Mouse (Mus musculus) embryonic facial prominence, embryonic 15.5 days (tissue): ENCODE data around the gene Spint1. TPM values are rescaled to one million over a fixed set of nuclear protein-coding genes. Genes with fewer than 3 reads are reported as not detected.

Experiments used
- ATAC-seq: fragments of 200-750 bp; cut with Nextera tagmentation; 2 replicates; pipeline ENCODE4 v1.8.0; 2017; ENCODE audit warnings: low read depth, moderate TSS enrichment; ENCODE audit not compliant: insufficient number of reproducible peaks, low FRiP score, low TSS enrichment
- H3K27ac ChIP-seq: fragments of 300-500 bp; sonication (generic); replicated peaks from 2 replicates; pipeline ENCODE4 v1.5.1; 2015; ENCODE audit warnings: mild to moderate bottlenecking, inconsistent platforms
- H3K27me3 ChIP-seq: fragments of 300-500 bp; sonication (generic); 2 replicates; pipeline ENCODE4 v1.6.1; 2015; ENCODE audit warnings: inconsistent platforms
- H3K36me3 ChIP-seq: fragments of 300-500 bp; sonication (generic); 2 replicates; pipeline ENCODE4 v1.6.1; 2015; ENCODE audit warnings: mild to moderate bottlenecking, inconsistent platforms
- H3K4me1 ChIP-seq: fragments of 300-500 bp; sonication (generic); 2 replicates; pipeline ENCODE4 v1.6.1; 2015; ENCODE audit warnings: inconsistent platforms
- H3K4me2 ChIP-seq: fragments of 300-500 bp; sonication (generic); replicated peaks from 2 replicates; pipeline ENCODE4 v1.6.1; 2015; ENCODE audit warnings: mild to moderate bottlenecking, inconsistent platforms
- H3K4me3 ChIP-seq: fragments of 300-500 bp; sonication (generic); replicated peaks from 2 replicates; pipeline ENCODE4 v1.5.1; 2015; ENCODE audit warnings: mild to moderate bottlenecking, inconsistent platforms
- H3K9ac ChIP-seq: fragments of 300-500 bp; sonication (generic); 2 replicates; pipeline ENCODE4 v1.6.1; 2015; ENCODE audit warnings: inconsistent platforms
- H3K9me3 ChIP-seq: fragments of 300-500 bp; sonication (generic); replicated peaks from 2 replicates; pipeline ENCODE4 v1.6.1; 2016; ENCODE audit warnings: inconsistent platforms
- WGBS: fragments of 180-500 bp; shearing (Covaris S2); methylation state at CpG from one replicate; pipeline ENCODE4 v1.1.7; 2015; 5-methylcytosine and 5-hydroxymethylcytosine counted together
- polyA plus RNA-seq: library from polyadenylated mRNA; unstranded; fragments of >200 nt; fragmentation: Nextera tagmentation; extraction: Ambion mirVana; gene quantifications from 2 replicates; pipeline ENCODE4 v1.2.1, GENCODE M21; 2015

The Spint1 gene
- polyA plus RNA-seq, 1 experiment from 2014 or later = 33.0 TPM

DNA sequence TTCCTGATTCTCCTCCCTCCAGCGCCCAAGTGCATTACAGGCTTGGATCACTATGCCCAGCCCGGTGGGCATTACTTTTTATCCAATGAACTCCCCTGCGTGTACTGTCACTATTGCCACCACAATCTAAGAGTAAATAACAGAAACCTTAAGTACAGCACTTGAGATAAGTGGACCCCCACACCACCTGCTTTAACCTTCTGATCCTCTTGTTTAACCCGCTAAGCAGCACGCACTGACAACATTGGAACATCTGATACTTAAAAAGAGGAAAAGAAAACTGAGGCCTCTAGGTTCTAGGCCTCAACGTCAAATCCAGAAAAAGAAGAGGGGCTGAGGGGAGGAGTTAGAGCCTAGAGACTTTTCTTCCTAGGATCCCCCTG lies 29.2 kb upstream of the Spint1 start:
- WGBS = 12% methylated on average over 6 of the region's 6 CpGs
- Histone ChIP-seq H3K9me3 (no peaks in the 10 kb centered on the region), H3K27ac (peak overlapping the region; percentile 92), H3K36me3 (peaks cover 28% of the 10 kb centered on the region), H3K27me3 (no peaks in the 10 kb centered on the region), H3K4me2 (peak overlapping the region; percentile 49), H3K4me1 (peaks cover 17% of the 10 kb centered on the region), H3K9ac (peak overlapping the region; percentile 76), H3K4me3 (peak overlapping the region; percentile 84)
- ATAC-seq = no peak

DNA sequence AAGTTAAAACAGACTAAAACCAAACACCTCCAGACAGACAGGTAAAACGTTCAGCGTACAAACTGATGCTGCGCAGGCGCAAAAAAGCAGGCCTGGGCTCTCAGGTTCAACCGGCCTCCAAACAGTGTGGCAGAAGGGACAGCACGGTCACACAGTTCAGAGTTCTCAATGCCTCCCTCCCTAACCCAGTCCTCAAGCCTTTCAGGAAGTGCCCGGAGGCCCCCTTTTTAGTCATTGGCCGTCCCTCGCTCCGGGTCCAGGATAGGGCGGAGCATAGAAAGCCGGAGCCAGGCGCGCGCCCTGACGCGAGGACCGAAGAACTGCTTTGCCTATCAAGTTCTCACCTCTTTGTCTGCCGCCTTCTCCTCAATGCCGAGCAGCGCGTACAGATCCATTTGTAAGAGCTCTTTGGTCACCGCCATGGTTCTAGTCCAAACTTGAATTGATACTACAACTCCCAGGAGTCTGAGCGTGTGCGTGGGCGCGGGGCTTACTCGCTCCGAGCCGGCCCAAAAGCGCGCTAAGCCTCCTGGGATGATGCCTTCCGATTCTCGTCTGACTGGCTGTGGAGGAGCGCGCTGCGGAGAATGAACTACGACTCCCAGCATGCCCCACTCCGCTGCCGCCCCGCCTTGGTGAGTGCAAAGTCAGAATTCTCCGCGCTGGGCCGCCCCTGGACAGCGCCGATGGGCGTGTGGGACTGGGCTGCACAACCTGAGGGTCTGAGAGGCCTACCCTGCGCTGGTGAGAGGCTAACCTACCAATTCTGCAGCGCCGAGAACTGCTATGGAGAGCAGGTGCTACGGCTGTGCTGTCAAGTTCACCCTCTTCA lies 28.6 kb upstream of the Spint1 start, which contains the start of the genes Zfyve19 and Dnajc17:
Zfyve19 (plus strand) TSS at position 274 of the 832 bp plus-strand sequence.
Dnajc17 (minus strand) TSS at position 452 of the 832 bp plus-strand sequence.
- under 1% methylated on average over 51 of the region's 51 CpGs for WGBS
- no peaks in the 10 kb centered on the region for H3K9me3 ChIP-seq
- peak within 1 kb of the TSS; percentile 49 for H3K4me2 ChIP-seq
- H3K9ac ChIP-seq = peak within 1 kb of the TSS; percentile 76
- H3K36me3 ChIP-seq = peaks cover 34% of the 10 kb centered on the region
- ATAC-seq = peak; percentile 97
- H3K4me3 ChIP-seq = peak within 1 kb of the TSS; percentile 84
- H3K27ac ChIP-seq = peak within 1 kb of the TSS; percentile 92
- H3K4me1 ChIP-seq = peaks cover 15% of the 10 kb centered on the region; the same call in 1 of the 2 replicates
- no peaks in the 10 kb centered on the region for H3K27me3 ChIP-seq

- under 1% methylated on average over 13 of the region's 13 CpGs for WGBS
- H3K9ac ChIP-seq = peak overlapping the region; percentile 76
- peaks cover 15% of the 10 kb centered on the region; the same call in 1 of the 2 replicates for H3K4me1 ChIP-seq
- H3K36me3 ChIP-seq = peaks cover 35% of the 10 kb centered on the region
- H3K4me3 ChIP-seq = peak overlapping the region; percentile 84
- H3K27ac ChIP-seq = peak overlapping the region; percentile 66; the same call in 1 of the 2 replicates
- no peak for ATAC-seq
- no peaks in the 10 kb centered on the region for H3K9me3 ChIP-seq
- peak overlapping the region; percentile 49 for H3K4me2 ChIP-seq
- no peaks in the 10 kb centered on the region for H3K27me3 ChIP-seq
Observed at GRCm38 (mm10) chr2:119209176-119209507, 28.0 kb upstream of the Spint1 start.

DNA sequence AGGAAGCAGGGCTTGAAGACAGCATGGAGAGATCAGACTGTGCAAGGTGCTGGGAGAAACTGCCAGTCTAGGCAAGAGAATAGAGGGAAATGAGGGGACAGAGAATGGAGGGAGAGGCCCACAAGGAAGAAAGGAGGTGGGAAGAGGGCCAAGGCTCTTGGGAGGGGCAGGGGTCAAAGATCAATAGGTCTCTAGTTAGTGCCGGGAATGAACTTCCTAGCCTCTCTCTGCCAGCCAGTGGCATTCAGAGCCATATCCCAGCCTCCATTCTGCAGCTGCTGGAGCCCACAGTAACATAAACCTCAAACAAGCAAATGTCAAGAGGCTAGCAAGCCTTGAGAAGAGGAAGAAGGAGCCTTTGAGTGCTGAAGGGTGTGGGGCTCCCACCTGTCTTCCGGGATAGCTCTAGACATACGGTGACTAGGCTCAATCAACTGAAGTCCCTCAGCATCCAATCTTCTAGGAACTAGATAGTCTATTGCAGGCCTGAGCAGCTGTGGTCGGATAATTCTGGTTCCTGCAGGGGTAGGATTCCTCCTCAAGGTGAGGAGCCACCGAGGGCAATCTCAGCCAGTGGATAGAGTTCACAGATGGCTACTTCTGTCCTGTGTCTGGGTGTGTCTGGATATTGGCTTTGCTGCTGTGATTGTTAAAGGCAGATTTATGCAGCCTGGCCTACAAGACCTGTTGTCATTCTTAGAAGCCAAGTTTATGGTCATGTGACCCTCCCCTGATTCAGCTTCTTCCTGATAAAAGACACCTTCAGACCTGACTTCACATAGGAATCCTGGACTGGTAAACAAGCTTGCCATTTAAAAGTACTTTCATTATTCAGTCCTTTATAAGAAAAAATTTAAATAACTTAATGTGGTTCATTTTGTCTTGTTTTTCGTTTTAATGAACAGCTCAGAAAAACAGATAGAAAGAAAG lies 7.1 kb upstream of the Spint1 start, which contains the start of gene Ppp1r14d:
Ppp1r14d (minus strand) TSS at position 132 of the 930 bp plus-strand sequence.
- Histone ChIP-seq H3K4me2 (no peak within 1 kb of the TSS), H3K9ac (no peak within 1 kb of the TSS), H3K4me1 (no peaks in the 10 kb centered on the region), H3K27me3 (peaks cover 5% of the 10 kb centered on the region), H3K27ac (no peak within 1 kb of the TSS), H3K4me3 (no peak within 1 kb of the TSS), H3K9me3 (no peaks in the 10 kb centered on the region), H3K36me3 (no peaks in the 10 kb centered on the region)
- WGBS = 62% methylated on average over 6 of the region's 6 CpGs
- ATAC-seq = no peak

GRCm38 (mm10) chr2:119236682-119237209 lies 416 bp upstream of the Spint1 start:
- H3K9me3 ChIP-seq = no peaks in the 10 kb centered on the region
- peak overlapping the region; percentile 82 for H3K4me2 ChIP-seq
- H3K4me3 ChIP-seq = peak overlapping the region; percentile 52
- WGBS = 7% methylated on average over 25 of the region's 25 CpGs
- no peaks in the 10 kb centered on the region for H3K36me3 ChIP-seq
- peak overlapping the region; percentile 67 for H3K27ac ChIP-seq
- H3K9ac ChIP-seq = peak overlapping the region; percentile 21; the same call in 1 of the 2 replicates
- H3K4me1 ChIP-seq = peaks cover 13% of the 10 kb centered on the region
- H3K27me3 ChIP-seq = peaks cover 57% of the 10 kb centered on the region
- ATAC-seq = 0 out of 2 replicates have a peak, but pooled peaks have one; percentile 15

DNA sequence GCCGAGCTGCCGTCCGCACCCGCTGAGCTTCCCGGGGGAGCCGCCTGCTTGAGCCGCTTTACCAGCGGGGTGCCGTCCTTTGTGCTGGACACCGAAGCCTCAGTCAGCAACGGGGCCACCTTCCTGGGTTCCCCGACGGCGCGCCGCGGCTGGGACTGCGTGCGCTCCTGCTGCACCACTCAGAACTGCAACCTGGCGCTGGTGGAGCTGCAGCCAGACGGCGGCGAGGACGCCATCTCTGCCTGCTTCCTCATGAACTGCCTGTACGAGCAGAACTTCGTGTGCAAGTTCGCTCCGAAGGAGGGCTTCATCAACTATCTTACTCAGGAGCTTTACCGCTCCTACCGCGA lies 684 bp downstream of the Spint1 start:
- Histone ChIP-seq H3K4me3 (peak overlapping the region; percentile 52), H3K9ac (peak overlapping the region; percentile 40), H3K27me3 (peaks cover 57% of the 10 kb centered on the region), H3K4me2 (peak overlapping the region; percentile 82), H3K36me3 (no peaks in the 10 kb centered on the region), H3K27ac (peak overlapping the region; percentile 71), H3K4me1 (peaks cover 13% of the 10 kb centered on the region), H3K9me3 (no peaks in the 10 kb centered on the region)
- WGBS = 3% methylated on average over 31 of the region's 31 CpGs
- no peak for ATAC-seq

DNA sequence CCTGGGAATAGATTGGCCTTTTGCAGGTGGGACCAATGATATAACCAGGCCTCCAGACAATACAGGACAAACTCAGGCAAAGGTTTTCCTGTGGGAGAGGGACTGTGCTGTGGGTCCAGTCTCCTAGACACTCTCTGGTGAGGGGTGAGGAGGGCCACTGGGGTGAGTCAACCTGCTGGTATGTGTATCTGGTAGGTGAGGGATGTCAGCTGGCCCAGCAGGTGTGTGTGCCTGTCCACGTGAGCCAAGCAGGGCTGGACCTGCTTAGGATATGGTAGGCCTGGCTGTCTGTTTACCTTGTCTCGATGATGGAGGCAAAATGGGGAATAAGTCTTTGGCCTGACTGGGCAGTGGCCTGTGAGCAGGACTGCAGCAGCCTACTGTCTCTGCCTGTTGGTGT lies 1.5 kb downstream of the Spint1 start:
- Histone ChIP-seq H3K4me3 (peak overlapping the region; percentile 52), H3K4me1 (peaks cover 13% of the 10 kb centered on the region), H3K9me3 (no peaks in the 10 kb centered on the region), H3K36me3 (no peaks in the 10 kb centered on the region), H3K9ac (no peak overlapping the region), H3K27ac (no peak overlapping the region), H3K4me2 (peak overlapping the region; percentile 82), H3K27me3 (peaks cover 57% of the 10 kb centered on the region)
- no peak for ATAC-seq
- WGBS = 62% methylated on average over 2 of the region's 2 CpGs

DNA sequence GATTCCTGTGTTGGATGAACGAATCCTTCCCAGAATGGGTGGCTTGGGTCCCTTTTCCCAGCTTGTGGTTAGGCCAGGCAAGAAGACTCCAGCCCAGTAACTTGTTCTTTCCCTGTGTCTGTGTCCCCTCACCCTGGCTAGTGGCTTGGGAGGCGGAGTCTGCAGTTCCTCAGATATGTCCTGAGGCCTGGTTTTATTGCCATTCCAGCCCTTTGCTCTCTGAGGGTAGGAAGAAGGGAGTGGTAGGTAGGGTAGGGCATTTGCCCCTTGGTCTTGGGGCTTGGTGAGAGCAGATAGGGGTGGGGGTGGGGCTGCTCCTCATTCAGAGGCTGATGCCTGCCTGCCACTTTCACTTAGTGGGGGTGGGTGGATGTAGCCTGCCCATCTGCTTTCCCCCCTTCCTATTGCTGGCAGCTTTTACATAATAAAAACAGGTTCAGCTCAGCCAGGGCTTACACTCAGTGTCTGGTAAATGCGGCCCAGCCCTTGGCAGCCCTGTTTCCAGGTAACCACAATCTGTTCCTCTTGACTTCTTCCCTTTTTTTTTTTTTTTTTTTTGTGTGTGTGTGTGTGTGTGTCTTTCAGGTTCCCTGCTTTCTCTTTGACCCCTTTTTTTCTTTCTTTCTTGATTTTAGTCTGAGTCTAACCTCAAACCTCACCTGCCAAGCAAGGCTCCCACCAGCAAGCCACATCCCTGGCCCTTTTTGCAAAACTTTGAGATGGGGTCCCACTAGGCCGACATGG lies 3.1 kb downstream of the Spint1 start:
- H3K4me3 ChIP-seq = no peak overlapping the region
- no peak overlapping the region for H3K27ac ChIP-seq
- 57% methylated on average over 4 of the region's 4 CpGs for WGBS
- H3K9me3 ChIP-seq = no peaks in the 10 kb centered on the region
- H3K36me3 ChIP-seq = no peaks in the 10 kb centered on the region
- no peak for ATAC-seq
- H3K27me3 ChIP-seq = peaks cover 51% of the 10 kb centered on the region
- H3K4me2 ChIP-seq = no peak overlapping the region; the same call in 1 of the 2 replicates
- peaks cover 13% of the 10 kb centered on the region for H3K4me1 ChIP-seq
- no peak overlapping the region for H3K9ac ChIP-seq

GRCm38 (mm10) chr2:119240819-119241186 lies 3.6 kb downstream of the Spint1 start:
- Histone ChIP-seq H3K36me3 (no peaks in the 10 kb centered on the region), H3K4me2 (no peak overlapping the region), H3K27me3 (peaks cover 46% of the 10 kb centered on the region), H3K4me1 (peaks cover 13% of the 10 kb centered on the region), H3K9me3 (no peaks in the 10 kb centered on the region), H3K9ac (no peak overlapping the region), H3K27ac (no peak overlapping the region), H3K4me3 (no peak overlapping the region)
- WGBS = 84% methylated on average over 4 of the region's 4 CpGs
- no peak for ATAC-seq

DNA sequence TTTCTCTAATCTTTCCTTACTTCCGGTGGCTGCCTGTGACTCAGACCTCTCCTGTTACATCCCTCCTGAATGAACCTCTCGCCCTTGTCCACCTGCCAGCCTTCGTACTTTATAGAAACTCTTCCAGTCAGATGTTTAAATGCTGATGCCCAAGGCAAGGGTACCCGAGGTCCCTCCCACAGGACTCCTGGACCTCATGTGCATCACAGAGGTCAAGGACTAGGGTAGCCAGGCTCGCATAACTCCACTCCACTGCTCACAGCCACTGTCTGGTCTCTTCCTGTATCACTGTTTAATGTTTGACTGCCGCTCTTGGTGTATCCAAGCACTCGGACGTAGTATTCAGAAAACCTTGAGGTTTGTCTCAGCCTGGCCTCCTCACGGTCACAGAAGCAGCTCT lies 5.4 kb downstream of the Spint1 start:
- no peak overlapping the region for H3K4me2 ChIP-seq
- no peak overlapping the region for H3K27ac ChIP-seq
- no peaks in the 10 kb centered on the region for H3K36me3 ChIP-seq
- WGBS = 67% methylated on average over 9 of the region's 9 CpGs
- no peak overlapping the region for H3K4me3 ChIP-seq
- no peak overlapping the region for H3K9ac ChIP-seq
- ATAC-seq = no peak
- H3K27me3 ChIP-seq = peaks cover 28% of the 10 kb centered on the region
- peaks cover 3% of the 10 kb centered on the region for H3K4me1 ChIP-seq
- H3K9me3 ChIP-seq = no peaks in the 10 kb centered on the region
